Mouse (Mus musculus) hindbrain, postnatal 0 days (tissue): ENCODE measurements around the gene A930017K11Rik. TPM values are rescaled to one million over a fixed set of nuclear protein-coding genes. Genes with fewer than 3 reads are reported as not detected.

ENCODE experiments used
- ATAC-seq: fragments of 200-750 bp; cut with Nextera tagmentation; 2 replicates; pipeline ENCODE4 v1.8.0; 2017; ENCODE audit warnings: mild to moderate bottlenecking, moderate TSS enrichment, moderate library complexity
- DNase-seq: peaks from one replicate; pipeline ENCODE4 v3.0.0-alpha.2; 2015; ENCODE audit warnings: low spot score
- H3K27ac ChIP-seq: fragments of 300-500 bp; sonication (generic); 2 replicates; pipeline ENCODE4 v1.5.1; 2014; ENCODE audit warnings: mild to moderate bottlenecking
- H3K27me3 ChIP-seq: fragments of 300-500 bp; sonication (generic); 2 replicates; pipeline ENCODE4 v1.6.1; 2014; ENCODE audit warnings: low read length, mixed read lengths; ENCODE audit not compliant: insufficient read depth
- H3K36me3 ChIP-seq: fragments of 300-500 bp; sonication (generic); 2 replicates; pipeline ENCODE4 v1.6.1; 2014; ENCODE audit warnings: low read length, mixed read lengths; ENCODE audit not compliant: insufficient read depth
- H3K4me1 ChIP-seq: fragments of 300-500 bp; sonication (generic); 2 replicates; pipeline ENCODE4 v1.6.1; 2014; ENCODE audit warnings: antibody characterized with exemption, low read length, mixed read lengths; ENCODE audit not compliant: insufficient read depth
- H3K4me2 ChIP-seq: fragments of 300-500 bp; sonication (generic); 2 replicates; pipeline ENCODE4 v1.6.1; 2014; ENCODE audit warnings: low read depth, mild to moderate bottlenecking, low read length, moderate library complexity, mixed read lengths
- H3K4me3 ChIP-seq: fragments of 300-500 bp; sonication (generic); 2 replicates; pipeline ENCODE4 v1.5.1; 2014; ENCODE audit warnings: low read length
- H3K9ac ChIP-seq: fragments of 300-500 bp; sonication (generic); replicated peaks from 2 replicates; pipeline ENCODE4 v1.6.1; 2014; ENCODE audit warnings: mild to moderate bottlenecking, low read length, moderate library complexity, mixed read lengths
- H3K9me3 ChIP-seq: fragments of 300-500 bp; sonication (generic); 2 replicates; pipeline ENCODE4 v1.6.1; 2016; ENCODE audit warnings: low read length, mixed read lengths
- CTCF ChIP-seq: IDR thresholded peaks from 2 replicates; pipeline ENCODE4 v1.5.1; 2016; ENCODE audit warnings: antibody characterized with exemption, control low read depth, low read depth
- WGBS: fragments of 180-500 bp; shearing (Covaris S2); extraction: QIAGEN DNeasy Blood & Tissue Kit; methylation state at CpG from one replicate; pipeline ENCODE4 v1.1.7; 2014; 5-methylcytosine and 5-hydroxymethylcytosine counted together
- polyA plus RNA-seq: library from polyadenylated mRNA; unstranded; fragments of >200 nt; fragmentation: Nextera tagmentation; extraction: Ambion mirVana; gene quantifications from 2 replicates; pipeline ENCODE4 v1.2.1, GENCODE M21; 2015
- total RNA-seq: library from RNA; depleted of rRNA; stranded (reverse); fragments of >200 nt; gene quantifications from 2 replicates; pipeline ENCODE4 v1.2.3, GENCODE M21; 2014; rRNA removed

A930017K11Rik gene
- total and polyA plus RNA-seq, 2 experiments from 2014 or later = 5.0 to 5.6 TPM

GRCm38 (mm10) chr17:25907640-25908039, 44.7 kb downstream of the A930017K11Rik start:
- Histone ChIP-seq H3K4me1 (no peaks in the 10 kb centered on the region), H3K27ac (no peak overlapping the region), H3K9ac (no peak overlapping the region), H3K9me3 (no peaks in the 10 kb centered on the region), H3K36me3 (no peaks in the 10 kb centered on the region), H3K4me3 (no peak overlapping the region), H3K4me2 (no peak overlapping the region), H3K27me3 (no peaks in the 10 kb centered on the region)
- TF ChIP-seq CTCF = no peak
- ATAC-seq (no peak), DNase-seq (no peak)
- WGBS = 83% methylated on average over 2 of the region's 2 CpGs

DNA sequence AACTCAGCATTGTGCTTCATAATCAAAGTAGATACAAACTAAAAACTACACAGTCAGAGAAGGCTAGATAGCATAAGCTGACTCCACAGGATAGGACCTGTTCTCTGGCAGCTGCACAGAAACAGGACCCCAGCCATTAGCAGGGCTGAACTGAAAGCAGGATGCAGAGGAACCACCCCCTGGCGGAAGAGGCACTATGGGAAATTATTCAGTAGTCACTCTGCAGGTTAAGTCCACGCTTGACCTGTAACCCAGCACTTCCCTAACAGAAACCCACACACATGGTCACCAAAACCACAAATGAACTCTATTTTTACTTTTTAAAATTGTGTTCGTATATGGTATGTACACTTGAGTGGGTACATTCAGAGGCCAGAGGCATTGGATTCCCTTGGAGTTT, 49.3 kb downstream of the A930017K11Rik start:
- H3K4me2 ChIP-seq = no peak overlapping the region
- H3K9me3 ChIP-seq = no peaks in the 10 kb centered on the region
- no peaks in the 10 kb centered on the region for H3K27me3 ChIP-seq
- WGBS = 86% methylated on average over 3 of the region's 3 CpGs
- no peaks in the 10 kb centered on the region for H3K4me1 ChIP-seq
- DNase-seq = no peak
- no peaks in the 10 kb centered on the region for H3K36me3 ChIP-seq
- TF ChIP-seq CTCF = no peak
- no peak overlapping the region for H3K4me3 ChIP-seq
- ATAC-seq = no peak
- H3K27ac ChIP-seq = no peak overlapping the region
- H3K9ac ChIP-seq = no peak overlapping the region

DNA sequence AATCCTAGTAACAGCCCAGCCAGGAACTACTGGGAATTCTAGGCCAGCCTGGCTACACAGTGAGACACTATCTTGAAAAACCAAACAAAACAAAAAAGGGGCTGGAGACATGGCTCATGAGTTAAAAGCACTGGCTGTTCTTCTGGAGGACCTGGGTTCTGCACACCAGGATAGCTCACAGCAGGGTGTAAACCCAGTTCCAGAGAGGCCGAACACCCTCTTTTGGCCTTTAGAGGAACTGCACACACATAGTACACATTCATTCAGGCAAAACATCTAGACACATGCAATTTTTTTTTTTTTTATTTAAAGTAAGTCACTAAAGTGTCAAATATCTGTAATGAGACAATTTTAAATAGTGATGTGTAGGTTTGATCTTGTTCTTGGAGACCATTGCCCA, 52.2 kb downstream of the A930017K11Rik start:
- DNase-seq = no peak
- Histone ChIP-seq H3K36me3 (no peaks in the 10 kb centered on the region), H3K27me3 (no peaks in the 10 kb centered on the region), H3K4me3 (no peak overlapping the region), H3K4me1 (no peaks in the 10 kb centered on the region), H3K27ac (no peak overlapping the region), H3K9me3 (no peaks in the 10 kb centered on the region), H3K4me2 (no peak overlapping the region), H3K9ac (no peak overlapping the region)
- TF ChIP-seq CTCF = no peak
- 100% methylated on average over 1 of the region's 1 CpGs for WGBS
- no peak for ATAC-seq

Other genes starting within 250 kb of the A930017K11Rik start
Only the 30 nearest of the 33 such genes appear.
- gene Rpusd1, start 224.9 kb downstream of the A930017K11Rik start, total RNA-seq = 10.1 and 18.7 TPM in 2 replicates
- gene Rpusd1, start 224.9 kb downstream of the A930017K11Rik start, polyA plus RNA-seq = 27.5 and 27.9 TPM in 2 replicates
- 0.05 TPM in 1 of 2 replicates, not detected in the other for gene Mslnl, start 216.5 kb downstream of the A930017K11Rik start, total RNA-seq
- not detected in 2 replicates for gene Mslnl, start 216.5 kb downstream of the A930017K11Rik start, polyA plus RNA-seq
- gene Msln, start 198.2 kb downstream of the A930017K11Rik start, total RNA-seq = 0.50 and 1.1 TPM in 2 replicates
- gene Msln, start 198.2 kb downstream of the A930017K11Rik start, polyA plus RNA-seq = 2.0 and 2.3 TPM in 2 replicates
- gene Narfl, start 178.8 kb downstream of the A930017K11Rik start, total RNA-seq = 22.2 and 28.2 TPM in 2 replicates
- gene Narfl, start 178.8 kb downstream of the A930017K11Rik start, polyA plus RNA-seq = 27.5 and 27.9 TPM in 2 replicates
- gene Haghl, start 166.9 kb downstream of the A930017K11Rik start, total RNA-seq = 159 and 171 TPM in 2 replicates
- 219 and 225 TPM in 2 replicates for gene Haghl, start 166.9 kb downstream of the A930017K11Rik start, polyA plus RNA-seq
- 0.10 and 0.50 TPM in 2 replicates for gene Ccdc78, start 166.0 kb downstream of the A930017K11Rik start, total RNA-seq
- 1.0 and 1.2 TPM in 2 replicates for gene Ccdc78, start 166.0 kb downstream of the A930017K11Rik start, polyA plus RNA-seq
- gene Fam173a, start 159.7 kb downstream of the A930017K11Rik start, total RNA-seq = 80.6 and 101 TPM in 2 replicates
- 117 and 121 TPM in 2 replicates for gene Fam173a, start 159.7 kb downstream of the A930017K11Rik start, polyA plus RNA-seq
- gene AC134908.4, start 156.9 kb downstream of the A930017K11Rik start, total RNA-seq = 0.31 TPM in 1 of 2 replicates, not detected in the other
- gene AC134908.4, start 156.9 kb downstream of the A930017K11Rik start, polyA plus RNA-seq = 2.0 and 3.9 TPM in 2 replicates
- 500 and 557 TPM in 2 replicates for gene Metrn, start 155.4 kb downstream of the A930017K11Rik start, total RNA-seq
- 102 and 116 TPM in 2 replicates for gene Metrn, start 155.4 kb downstream of the A930017K11Rik start, polyA plus RNA-seq
- gene Fbxl16, start 143.5 kb downstream of the A930017K11Rik start, total RNA-seq = 143 and 146 TPM in 2 replicates
- gene Fbxl16, start 143.5 kb downstream of the A930017K11Rik start, polyA plus RNA-seq = 44.0 and 45.8 TPM in 2 replicates
- gene Wdr24, start 128.9 kb downstream of the A930017K11Rik start, total RNA-seq = 31.3 and 39.7 TPM in 2 replicates
- gene Wdr24, start 128.9 kb downstream of the A930017K11Rik start, polyA plus RNA-seq = 21.0 and 22.6 TPM in 2 replicates
- gene Jmjd8, start 123.7 kb downstream of the A930017K11Rik start, total RNA-seq = 57.0 and 61.0 TPM in 2 replicates
- 38.6 and 41.3 TPM in 2 replicates for gene Jmjd8, start 123.7 kb downstream of the A930017K11Rik start, polyA plus RNA-seq
- 271 and 273 TPM in 2 replicates for gene Stub1, start 119.2 kb downstream of the A930017K11Rik start, total RNA-seq
- gene Stub1, start 119.2 kb downstream of the A930017K11Rik start, polyA plus RNA-seq = 369 and 370 TPM in 2 replicates
- 122 and 135 TPM in 2 replicates for gene Rhbdl1, start 115.3 kb downstream of the A930017K11Rik start, total RNA-seq
- 78.6 and 80.0 TPM in 2 replicates for gene Rhbdl1, start 115.3 kb downstream of the A930017K11Rik start, polyA plus RNA-seq
- gene Gm20683, start 110.8 kb downstream of the A930017K11Rik start, total RNA-seq = 22.8 and 40.0 TPM in 2 replicates
- gene Gm20683, start 110.8 kb downstream of the A930017K11Rik start, polyA plus RNA-seq = 12.6 and 12.9 TPM in 2 replicates
- gene Rhot2, start 107.7 kb downstream of the A930017K11Rik start, total RNA-seq = 39.8 and 64.1 TPM in 2 replicates
- gene Rhot2, start 107.7 kb downstream of the A930017K11Rik start, polyA plus RNA-seq = 14.6 and 15.8 TPM in 2 replicates
- 54.5 and 75.5 TPM in 2 replicates for gene Wdr90, start 91.1 kb downstream of the A930017K11Rik start, total RNA-seq
- 13.2 TPM in 2 replicates for gene Wdr90, start 91.1 kb downstream of the A930017K11Rik start, polyA plus RNA-seq
- 27.0 and 32.1 TPM in 2 replicates for gene Mcrip2, start 83.8 kb downstream of the A930017K11Rik start, total RNA-seq
- 54.3 and 54.7 TPM in 2 replicates for gene Mcrip2, start 83.8 kb downstream of the A930017K11Rik start, polyA plus RNA-seq
- gene Mettl26, start 77.5 kb downstream of the A930017K11Rik start, total RNA-seq = 50.0 and 63.1 TPM in 2 replicates
- 62.9 and 64.8 TPM in 2 replicates for gene Mettl26, start 77.5 kb downstream of the A930017K11Rik start, polyA plus RNA-seq
- 1.2 and 1.5 TPM in 2 replicates for gene Wfikkn1, start 71.7 kb downstream of the A930017K11Rik start, total RNA-seq
- 0.33 and 0.58 TPM in 2 replicates for gene Wfikkn1, start 71.7 kb downstream of the A930017K11Rik start, polyA plus RNA-seq
- gene Rab40c, start 32.8 kb downstream of the A930017K11Rik start, total RNA-seq = 33.2 and 39.1 TPM in 2 replicates
- 34.7 and 35.3 TPM in 2 replicates for gene Rab40c, start 32.8 kb downstream of the A930017K11Rik start, polyA plus RNA-seq
- 90.6 and 99.7 TPM in 2 replicates for gene Pigq, start 7.6 kb downstream of the A930017K11Rik start, total RNA-seq
- 69.7 and 76.3 TPM in 2 replicates for gene Pigq, start 7.6 kb downstream of the A930017K11Rik start, polyA plus RNA-seq
- gene Nhlrc4, start 7.6 kb downstream of the A930017K11Rik start, total RNA-seq = 0.61 and 0.68 TPM in 2 replicates
- gene Nhlrc4, start 7.6 kb downstream of the A930017K11Rik start, polyA plus RNA-seq = 0.30 and 0.72 TPM in 2 replicates
- gene Capn15, start 33.2 kb upstream of the A930017K11Rik start, total RNA-seq = 35.1 and 41.4 TPM in 2 replicates
- gene Capn15, start 33.2 kb upstream of the A930017K11Rik start, polyA plus RNA-seq = 19.0 and 20.1 TPM in 2 replicates
- gene Rab11fip3, start 117.0 kb upstream of the A930017K11Rik start, total RNA-seq = 34.7 and 41.9 TPM in 2 replicates
- gene Rab11fip3, start 117.0 kb upstream of the A930017K11Rik start, polyA plus RNA-seq = 16.6 and 17.9 TPM in 2 replicates
- gene Decr2, start 137.8 kb upstream of the A930017K11Rik start, total RNA-seq = 35.6 and 40.6 TPM in 2 replicates
- gene Decr2, start 137.8 kb upstream of the A930017K11Rik start, polyA plus RNA-seq = 41.1 and 44.7 TPM in 2 replicates
- gene Nme4, start 143.0 kb upstream of the A930017K11Rik start, total RNA-seq = 20.1 and 23.3 TPM in 2 replicates
- 16.0 and 18.3 TPM in 2 replicates for gene Nme4, start 143.0 kb upstream of the A930017K11Rik start, polyA plus RNA-seq
- gene Tmem8, start 160.7 kb upstream of the A930017K11Rik start, total RNA-seq = 10.4 and 11.8 TPM in 2 replicates
- 3.8 and 4.0 TPM in 2 replicates for gene Tmem8, start 160.7 kb upstream of the A930017K11Rik start, polyA plus RNA-seq
- 107 and 138 TPM in 2 replicates for gene Mrpl28, start 170.9 kb upstream of the A930017K11Rik start, total RNA-seq
- gene Mrpl28, start 170.9 kb upstream of the A930017K11Rik start, polyA plus RNA-seq = 189 and 194 TPM in 2 replicates
- 36.0 and 51.3 TPM in 2 replicates for gene Axin1, start 186.1 kb upstream of the A930017K11Rik start, total RNA-seq
- 10.0 and 11.2 TPM in 2 replicates for gene Axin1, start 186.1 kb upstream of the A930017K11Rik start, polyA plus RNA-seq